ENCODE assay signal across 26 mouse cellular contexts in genomic region chr1:158397058-158397457, GRCm38 (mm10). TPM values are rescaled to one million over a fixed set of nuclear protein-coding genes. Genes with fewer than 3 reads are reported as not detected.
"Had no signal": no experiment of that assay in that cellular context is flagged by ENCODE, and none has a peak within 500 bp of the region (broad histone marks: within the 10 kb centered on the region; RNA-seq: fewer than 3 reads in every experiment).

No protein-coding gene starts in this region.

- H3K4me2 ChIP-seq: heart, embryonic 11.5 days; heart, embryonic 13.5 days; heart, embryonic 15.5 days; hindbrain, embryonic 13.5 days; hindbrain, embryonic 15.5 days; intestine, embryonic 15.5 days; limb, embryonic 12.5 days; liver, embryonic 11.5 days; liver, embryonic 13.5 days had no signal

- ATAC-seq: inflammation-experienced regulatory T-cells, adult 6 months; intestine, embryonic 15.5 days; intestine, postnatal 0 days had no signal

- H3K27me3 ChIP-seq: heart, embryonic 13.5 days; heart, embryonic 15.5 days; hindbrain, embryonic 13.5 days; hindbrain, embryonic 15.5 days; intestine, embryonic 15.5 days; limb, embryonic 12.5 days; liver, embryonic 13.5 days had no signal

- H3K9me3 ChIP-seq: heart, embryonic 13.5 days; heart, embryonic 15.5 days; hindbrain, embryonic 13.5 days; hindbrain, embryonic 15.5 days; intestine, embryonic 15.5 days; limb, embryonic 10.5 days; limb, embryonic 12.5 days; liver, embryonic 13.5 days had no signal

- DNase-seq: gastrocnemius, postnatal 14 days; gastrocnemius, postnatal 36 days; heart, adult 11 months; heart, adult 2 months; heart, postnatal 14 days; heart, postnatal 36 days; kidney, adult 18-20 months; kidney, adult 8-10 months; kidney, postnatal 10 days; kidney, postnatal 25 days; kidney, postnatal 4 days; liver; liver, embryonic 13.5 days had no signal

- H3K27ac ChIP-seq: heart, adult 2 months; heart, embryonic 13.5 days; heart, embryonic 15.5 days; hindbrain, embryonic 13.5 days; hindbrain, embryonic 15.5 days; intestine, embryonic 15.5 days; layer of hippocampus, adult 2 months; limb, embryonic 10.5 days; limb, embryonic 12.5 days; liver, embryonic 13.5 days had no signal

- H3K36me3 ChIP-seq: heart, embryonic 13.5 days; heart, embryonic 15.5 days; hindbrain, embryonic 13.5 days; hindbrain, embryonic 15.5 days; intestine, embryonic 15.5 days; limb, embryonic 10.5 days; limb, embryonic 12.5 days; liver, embryonic 13.5 days had no signal

- H3K4me1 ChIP-seq: heart, embryonic 13.5 days; heart, embryonic 15.5 days; intestine, embryonic 15.5 days; limb, embryonic 10.5 days; limb, embryonic 12.5 days; liver, embryonic 13.5 days had no signal

- H3K4me3 ChIP-seq: heart, adult 2 months; heart, embryonic 13.5 days; heart, embryonic 15.5 days; hindbrain, embryonic 13.5 days; hindbrain, embryonic 15.5 days; intestine, embryonic 15.5 days; layer of hippocampus, adult 2 months; limb, embryonic 10.5 days; limb, embryonic 12.5 days; liver, embryonic 13.5 days had no signal

- H3K9ac ChIP-seq: heart, embryonic 13.5 days; heart, embryonic 15.5 days; hindbrain, embryonic 13.5 days; hindbrain, embryonic 15.5 days; intestine, embryonic 15.5 days; limb, embryonic 12.5 days; liver, embryonic 13.5 days had no signal

RNA-seq across cellular contexts. Expression of gene Astn1, which starts 35.0 kb away (rescaled TPM):
- total RNA-seq: hematopoietic stem cell, adult 5-6 weeks had no signal
- polyA plus RNA-seq: inflammation-experienced regulatory T-cells, adult 6 months had no signal

RNA-seq across cellular contexts. Expression of gene Brinp2, which starts 40.9 kb away (rescaled TPM):
- total RNA-seq: hematopoietic stem cell, adult 5-6 weeks had no signal
- polyA plus RNA-seq: inflammation-experienced regulatory T-cells, adult 6 months had no signal
